Mouse (Mus musculus) frontal cortex, postnatal 14 days (tissue): ENCODE measurements around the gene Sh3bgrl3.

Experiments used
- DNase-seq, 2 experiments: peaks; one replicate each; pipeline ENCODE4 v3.0.0; 2022; ENCODE audit warnings: low spot score in 2 of 2

Gene Sh3bgrl3

DNA sequence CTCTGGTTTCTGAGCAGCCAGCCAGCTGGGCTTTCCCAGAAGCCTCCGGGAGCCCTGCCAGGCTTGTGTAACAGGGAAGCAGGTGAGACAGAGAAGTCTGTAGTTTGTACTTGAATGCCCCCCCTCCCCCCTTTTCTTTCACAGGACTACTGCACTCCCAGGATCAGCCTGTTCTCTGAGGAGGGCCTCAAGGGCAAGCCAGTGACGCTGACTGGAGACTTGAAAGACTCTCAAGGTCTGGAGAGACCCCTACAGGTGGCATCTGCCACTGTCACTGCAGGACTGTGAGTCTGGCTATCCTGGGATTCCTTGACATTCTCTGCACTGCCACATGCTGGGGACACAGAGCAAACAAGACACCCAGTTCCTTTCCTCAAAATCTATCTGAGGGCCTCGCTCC, 49.9 kb downstream of the Sh3bgrl3 start:
- DNase-seq: peak; percentile 36 to 41
